Mouse (Mus musculus): Measurements from ENCODE around the gene Npepps. TPM values are rescaled to one million over a fixed set of nuclear protein-coding genes. Genes with fewer than 3 reads are reported as not detected.

Gene Npepps
- polyA plus RNA-seq, 1 experiment from 2014 or later: 98.6 TPM

DNA sequence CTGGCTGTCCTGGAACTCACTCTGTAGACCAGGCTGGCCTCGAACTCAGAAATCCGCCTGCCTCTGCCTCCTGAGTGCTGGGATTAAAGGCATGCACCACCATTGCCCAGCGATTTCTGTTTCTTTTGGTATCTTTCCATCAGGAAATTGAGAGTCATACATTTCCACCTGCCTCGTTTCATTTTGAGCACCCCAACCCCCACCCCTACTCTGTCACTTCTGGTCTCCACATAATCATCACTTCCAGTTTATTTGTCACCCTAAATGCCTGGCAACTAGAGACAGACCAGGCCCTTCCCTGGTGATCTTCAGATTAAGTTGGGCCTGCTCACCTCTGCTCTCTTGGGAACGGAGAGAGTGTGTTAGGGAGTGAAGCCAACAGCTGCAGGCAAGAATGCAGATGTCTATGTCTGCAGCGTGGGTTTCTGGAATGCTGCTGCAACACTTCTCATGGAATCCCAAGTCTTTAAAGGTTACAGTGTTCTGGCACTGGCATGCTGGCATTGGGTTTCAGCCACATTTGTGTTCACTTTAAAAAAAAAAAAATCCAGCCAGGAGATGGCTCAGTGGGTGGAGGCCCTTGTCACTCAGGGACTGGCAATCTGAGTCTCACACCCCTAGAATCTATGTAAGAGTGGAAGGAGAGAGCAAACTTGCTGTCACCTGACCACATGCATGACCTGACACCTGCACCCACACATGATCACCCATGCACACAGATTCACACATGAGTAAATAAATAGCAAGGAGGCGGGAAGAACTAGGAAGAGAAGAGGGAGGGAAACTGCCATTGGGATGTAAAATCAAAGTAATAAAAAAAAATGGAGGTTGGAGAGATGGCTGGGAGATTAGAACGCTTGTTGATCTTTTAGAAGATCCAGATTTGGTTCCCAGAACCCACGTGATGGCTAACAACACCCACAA, 5.7 kb upstream of the Npepps start:
- WGBS: 81% methylated on average over 9 of the region's 9 CpGs
- Histone ChIP-seq H3K4me2 (ENCODE audit: low read depth) (no peak overlapping the region), H3K9me3 (ENCODE audit: control insufficient read depth, low read length) (no peaks in the 10 kb centered on the region), H3K4me1 (ENCODE audit: control insufficient read depth, insufficient read depth, low read length) (no peaks in the 10 kb centered on the region), H3K4me3 (ENCODE audit: low read depth, low read length) (no peak overlapping the region), H3K27ac (ENCODE audit: low read depth, low read length) (no peak overlapping the region), H3K36me3 (ENCODE audit: control insufficient read depth, insufficient read depth, low read length) (no peaks in the 10 kb centered on the region), H3K27me3 (ENCODE audit: control insufficient read depth, insufficient read depth, low read length) (no peaks in the 10 kb centered on the region), H3K9ac (ENCODE audit: low read length) (no peak overlapping the region)
- DNase-seq (ENCODE audit: low spot score) (no peak), ATAC-seq (ENCODE audit: insufficient read depth, low FRiP score, low TSS enrichment) (no peak)

DNA sequence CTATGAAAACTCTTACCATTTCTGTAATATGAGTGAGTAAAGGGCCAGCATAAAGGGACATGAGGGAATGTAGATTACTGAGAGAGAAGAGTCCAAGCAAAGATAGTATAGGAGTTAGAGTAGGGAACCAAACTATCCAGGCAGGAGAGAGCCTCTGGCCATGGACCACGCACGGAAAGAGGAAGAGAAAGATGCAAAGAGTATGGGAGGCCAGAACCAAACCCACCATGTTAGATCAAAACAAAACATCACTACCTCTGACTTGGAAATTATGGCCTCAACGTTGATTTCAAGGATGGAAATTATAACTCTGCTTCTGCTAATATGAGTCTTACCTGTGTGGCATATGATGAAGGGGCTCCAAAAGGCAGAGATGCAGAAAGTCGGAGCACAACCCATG, 4.4 kb upstream of the Npepps start:
- no peak for ATAC-seq (ENCODE audit: insufficient read depth, low FRiP score, low TSS enrichment)
- no peak overlapping the region for H3K4me2 ChIP-seq (ENCODE audit: low read depth)
- no peak overlapping the region for H3K4me3 ChIP-seq (ENCODE audit: low read depth, low read length)
- no peak for DNase-seq (ENCODE audit: low spot score)
- H3K27ac ChIP-seq (ENCODE audit: low read depth, low read length): no peak overlapping the region
- H3K4me1 ChIP-seq (ENCODE audit: control insufficient read depth, insufficient read depth, low read length): no peaks in the 10 kb centered on the region
- no peaks in the 10 kb centered on the region for H3K36me3 ChIP-seq (ENCODE audit: control insufficient read depth, insufficient read depth, low read length)
- H3K27me3 ChIP-seq (ENCODE audit: control insufficient read depth, insufficient read depth, low read length): no peaks in the 10 kb centered on the region
- no peaks in the 10 kb centered on the region for H3K9me3 ChIP-seq (ENCODE audit: control insufficient read depth, low read length)
- WGBS: 82% methylated on average over 4 of the region's 4 CpGs
- no peak overlapping the region for H3K9ac ChIP-seq (ENCODE audit: low read length)

DNA sequence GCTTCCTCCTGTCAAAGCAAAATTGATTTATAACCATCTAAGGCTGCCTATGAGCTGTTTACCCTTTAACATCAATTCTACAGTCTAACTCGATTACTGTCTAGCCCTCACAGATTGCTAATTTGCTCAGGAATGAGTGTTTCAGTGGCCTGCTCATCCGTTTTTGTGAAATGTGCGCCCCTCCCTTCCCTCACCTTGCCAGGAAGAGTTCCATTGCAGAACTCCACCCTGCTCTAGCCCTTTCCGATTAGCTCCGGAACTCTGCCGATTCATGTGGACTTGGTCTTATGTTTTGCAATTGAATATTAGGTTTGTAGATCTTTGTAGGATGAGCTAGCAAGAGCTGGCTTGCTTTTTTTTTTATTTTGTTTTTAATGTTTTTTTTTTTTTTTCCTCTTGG, 1.7 kb upstream of the Npepps start:
- H3K9me3 ChIP-seq (ENCODE audit: control insufficient read depth, low read length): no peaks in the 10 kb centered on the region
- 87% methylated on average over 6 of the region's 6 CpGs for WGBS
- ATAC-seq (ENCODE audit: insufficient read depth, low FRiP score, low TSS enrichment): no peak

DNA sequence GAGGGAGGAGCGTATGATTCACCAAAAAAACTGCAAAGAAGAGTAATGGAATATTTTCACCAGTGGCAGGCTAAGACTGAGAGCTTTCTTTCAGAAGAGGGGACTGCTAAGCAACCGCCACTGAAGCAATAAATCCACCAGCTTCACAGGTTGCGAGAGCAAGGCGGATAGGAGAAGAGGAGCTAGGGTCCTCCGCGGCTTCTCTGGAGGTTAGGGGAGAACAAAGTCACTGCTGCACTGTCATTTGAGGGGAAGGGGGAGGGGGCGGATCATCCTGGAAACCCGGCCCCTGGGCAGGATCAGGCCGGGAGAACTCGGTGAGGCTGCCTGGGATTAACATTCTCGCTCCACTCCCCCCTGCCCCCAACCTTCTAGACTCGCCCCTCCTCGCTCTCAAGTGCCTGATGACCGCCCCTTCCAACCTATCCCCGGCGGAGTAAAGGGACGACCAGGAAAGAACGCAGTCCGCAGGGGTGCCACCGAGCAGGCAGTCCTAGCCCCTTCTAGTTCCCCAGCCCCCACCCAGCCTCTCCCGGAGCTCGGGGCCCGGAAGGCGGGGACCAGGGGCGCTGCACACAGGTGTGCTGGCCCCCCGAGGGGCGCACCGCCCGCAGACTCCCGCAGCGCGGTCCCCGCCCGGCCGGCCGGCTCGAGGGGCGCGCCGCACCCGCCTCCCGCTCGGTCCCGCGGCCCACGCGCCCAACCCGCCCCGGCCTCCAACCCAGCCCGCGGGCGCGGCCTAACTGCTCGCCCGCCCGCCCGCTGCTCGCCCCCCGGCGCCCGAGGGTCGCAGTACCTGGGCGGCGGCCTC, 828 bp downstream of the Npepps start:
- peak overlapping the region; percentile 72 for H3K4me2 ChIP-seq (ENCODE audit: low read depth)

More for the DNA sequence above, 1.7 kb upstream of the Npepps start:
- no peak overlapping the region for H3K4me3 ChIP-seq (ENCODE audit: low read depth, low read length)
- H3K36me3 ChIP-seq (ENCODE audit: control insufficient read depth, insufficient read depth, low read length): no peaks in the 10 kb centered on the region
- H3K27ac ChIP-seq (ENCODE audit: low read depth, low read length): no peak overlapping the region
- H3K4me1 ChIP-seq (ENCODE audit: control insufficient read depth, insufficient read depth, low read length): peaks cover 8% of the 10 kb centered on the region
- DNase-seq (ENCODE audit: low spot score): no peak
- H3K9ac ChIP-seq (ENCODE audit: low read length): no peak overlapping the region
- H3K27me3 ChIP-seq (ENCODE audit: control insufficient read depth, insufficient read depth, low read length): no peaks in the 10 kb centered on the region
- no peak overlapping the region for H3K4me2 ChIP-seq (ENCODE audit: low read depth)

DNA sequence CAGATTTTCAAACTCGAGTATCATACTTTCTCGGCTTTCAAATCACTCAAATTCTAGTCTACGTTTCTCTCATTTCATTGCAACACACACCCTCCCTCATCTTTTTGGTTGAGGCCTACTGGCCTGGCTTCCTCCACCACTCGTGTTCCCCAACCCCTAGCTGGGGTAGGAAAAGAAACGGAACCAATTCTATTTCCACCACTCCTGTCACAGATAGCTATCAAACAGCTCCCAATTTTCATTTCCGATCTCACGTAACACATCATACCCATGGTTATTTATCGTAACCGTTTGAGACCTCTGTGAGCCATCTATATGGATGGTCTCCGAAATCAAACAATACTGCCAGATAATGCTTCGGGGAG, 1.4 kb downstream of the Npepps start:
- 31% methylated on average over 11 of the region's 11 CpGs for WGBS
- H3K9ac ChIP-seq (ENCODE audit: low read length): peak overlapping the region; percentile 98
- peak overlapping the region; percentile 72 for H3K4me2 ChIP-seq (ENCODE audit: low read depth)
- peak overlapping the region; percentile 94 for H3K27ac ChIP-seq (ENCODE audit: low read depth, low read length)
- ATAC-seq (ENCODE audit: insufficient read depth, low FRiP score, low TSS enrichment): no peak
- H3K9me3 ChIP-seq (ENCODE audit: control insufficient read depth, low read length): no peaks in the 10 kb centered on the region
- peaks cover 8% of the 10 kb centered on the region for H3K4me1 ChIP-seq (ENCODE audit: control insufficient read depth, insufficient read depth, low read length)
- no peaks in the 10 kb centered on the region for H3K36me3 ChIP-seq (ENCODE audit: control insufficient read depth, insufficient read depth, low read length)
- peak overlapping the region; percentile 89 for H3K4me3 ChIP-seq (ENCODE audit: low read depth, low read length)
- no peaks in the 10 kb centered on the region for H3K27me3 ChIP-seq (ENCODE audit: control insufficient read depth, insufficient read depth, low read length)
- DNase-seq (ENCODE audit: low spot score): no peak

More for the DNA sequence above, 828 bp downstream of the Npepps start:
- peak; percentile 81 for DNase-seq (ENCODE audit: low spot score)
- Histone ChIP-seq H3K4me3 (ENCODE audit: low read depth, low read length) (peak overlapping the region; percentile 89), H3K4me1 (ENCODE audit: control insufficient read depth, insufficient read depth, low read length) (peaks cover 8% of the 10 kb centered on the region), H3K27ac (ENCODE audit: low read depth, low read length) (peak overlapping the region; percentile 94), H3K36me3 (ENCODE audit: control insufficient read depth, insufficient read depth, low read length) (no peaks in the 10 kb centered on the region), H3K9ac (ENCODE audit: low read length) (peak overlapping the region; percentile 98), H3K27me3 (ENCODE audit: control insufficient read depth, insufficient read depth, low read length) (no peaks in the 10 kb centered on the region), H3K9me3 (ENCODE audit: control insufficient read depth, low read length) (no peaks in the 10 kb centered on the region)
- ATAC-seq (ENCODE audit: insufficient read depth, low FRiP score, low TSS enrichment): peak; percentile 83
- WGBS: 1% methylated on average over 41 of the region's 64 CpGs

DNA sequence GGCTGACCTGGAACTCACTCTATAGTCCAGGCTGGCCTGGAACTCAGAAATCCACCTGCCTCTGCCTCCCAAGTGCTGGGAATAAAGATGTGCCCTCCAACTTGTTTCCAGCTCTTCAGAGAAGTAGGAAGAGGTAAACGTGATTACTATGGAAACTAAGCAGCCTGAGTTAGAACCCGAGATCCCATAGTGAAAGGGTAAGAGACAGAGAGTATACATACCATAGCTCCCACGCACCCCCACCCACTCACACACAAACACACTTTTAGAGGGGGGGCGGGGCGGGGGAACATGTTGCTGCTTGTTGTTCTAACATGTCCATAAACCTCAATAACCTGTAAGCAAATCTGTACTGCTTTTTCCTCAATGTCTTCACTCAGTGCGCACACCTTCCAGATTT, 2.0 kb downstream of the Npepps start:
- Histone ChIP-seq H3K4me2 (ENCODE audit: low read depth) (peak overlapping the region; percentile 72), H3K4me3 (ENCODE audit: low read depth, low read length) (peak overlapping the region; percentile 89), H3K36me3 (ENCODE audit: control insufficient read depth, insufficient read depth, low read length) (no peaks in the 10 kb centered on the region), H3K27me3 (ENCODE audit: control insufficient read depth, insufficient read depth, low read length) (no peaks in the 10 kb centered on the region), H3K9me3 (ENCODE audit: control insufficient read depth, low read length) (no peaks in the 10 kb centered on the region), H3K9ac (ENCODE audit: low read length) (no peak overlapping the region; the same call in 1 of the 2 replicates), H3K27ac (ENCODE audit: low read depth, low read length) (no peak overlapping the region), H3K4me1 (ENCODE audit: control insufficient read depth, insufficient read depth, low read length) (peaks cover 8% of the 10 kb centered on the region)
- DNase-seq (ENCODE audit: low spot score): no peak
- ATAC-seq (ENCODE audit: insufficient read depth, low FRiP score, low TSS enrichment): no peak
- WGBS: 83% methylated on average over 6 of the region's 6 CpGs

DNA sequence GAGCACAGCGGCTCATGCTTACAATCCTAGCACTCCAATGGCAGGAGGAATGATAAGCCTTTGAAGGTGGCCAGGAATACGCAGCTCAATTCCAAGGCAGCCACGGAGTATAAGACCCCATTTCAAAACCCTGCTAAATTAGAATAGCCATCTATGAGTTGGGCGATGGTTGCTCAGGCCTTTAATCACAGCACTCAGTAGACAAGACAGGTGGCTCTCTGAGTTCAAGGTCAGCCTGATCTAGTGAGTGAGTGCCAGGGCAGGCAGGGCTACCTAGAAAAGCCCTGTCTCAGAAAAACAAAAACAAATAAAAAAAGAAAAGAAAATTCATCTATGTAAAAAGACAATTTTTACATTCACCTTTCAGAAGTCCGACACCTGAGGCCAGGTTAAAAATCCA, 3.3 kb downstream of the Npepps start:
- 92% methylated on average over 5 of the region's 5 CpGs for WGBS
- H3K4me3 ChIP-seq (ENCODE audit: low read depth, low read length): no peak overlapping the region
- no peak overlapping the region for H3K27ac ChIP-seq (ENCODE audit: low read depth, low read length)
- H3K4me2 ChIP-seq (ENCODE audit: low read depth): no peak overlapping the region
- ATAC-seq (ENCODE audit: insufficient read depth, low FRiP score, low TSS enrichment) (no peak), DNase-seq (ENCODE audit: low spot score) (no peak)
- no peaks in the 10 kb centered on the region for H3K27me3 ChIP-seq (ENCODE audit: control insufficient read depth, insufficient read depth, low read length)
- no peaks in the 10 kb centered on the region for H3K36me3 ChIP-seq (ENCODE audit: control insufficient read depth, insufficient read depth, low read length)
- H3K9ac ChIP-seq (ENCODE audit: low read length): no peak overlapping the region
- peaks cover 8% of the 10 kb centered on the region for H3K4me1 ChIP-seq (ENCODE audit: control insufficient read depth, insufficient read depth, low read length)
- H3K9me3 ChIP-seq (ENCODE audit: control insufficient read depth, low read length): no peaks in the 10 kb centered on the region

DNA sequence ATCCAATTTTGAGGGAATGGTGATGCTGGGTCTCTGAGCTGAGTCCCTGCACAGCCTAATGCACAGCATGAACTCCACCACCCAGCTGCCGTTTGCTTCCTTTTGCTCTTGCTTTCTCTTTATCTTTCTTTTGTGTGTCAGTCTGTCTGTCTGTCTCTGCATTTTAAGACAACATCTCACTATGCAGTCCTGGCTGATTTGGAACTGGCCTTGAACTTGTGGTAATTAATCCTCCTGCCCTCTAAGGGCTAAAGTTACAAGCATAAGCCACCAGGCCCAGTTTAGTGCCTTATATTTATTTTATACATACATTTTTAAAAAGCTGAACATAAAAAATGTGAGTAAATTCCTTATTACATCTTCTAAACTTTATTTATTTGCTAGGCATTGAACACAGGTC, 4.4 kb downstream of the Npepps start:
- Histone ChIP-seq H3K4me1 (ENCODE audit: control insufficient read depth, insufficient read depth, low read length) (peaks cover 8% of the 10 kb centered on the region), H3K4me2 (ENCODE audit: low read depth) (no peak overlapping the region), H3K36me3 (ENCODE audit: control insufficient read depth, insufficient read depth, low read length) (no peaks in the 10 kb centered on the region), H3K27me3 (ENCODE audit: control insufficient read depth, insufficient read depth, low read length) (no peaks in the 10 kb centered on the region), H3K9ac (ENCODE audit: low read length) (no peak overlapping the region), H3K9me3 (ENCODE audit: control insufficient read depth, low read length) (no peaks in the 10 kb centered on the region), H3K27ac (ENCODE audit: low read depth, low read length) (no peak overlapping the region), H3K4me3 (ENCODE audit: low read depth, low read length) (no peak overlapping the region)
- DNase-seq (ENCODE audit: low spot score) (no peak), ATAC-seq (ENCODE audit: insufficient read depth, low FRiP score, low TSS enrichment) (no peak)
- 57% methylated on average over 1 of the region's 1 CpGs for WGBS

All from neural tube, embryonic 11.5 days (tissue).